Mouse (Mus musculus): ENCODE results near the gene Arid4a. TPM values are rescaled to one million over a fixed set of nuclear protein-coding genes. Genes with fewer than 3 reads are reported as not detected.
"Not testable (repeated sequence)": the region's sequence is repeated elsewhere in the genome, so short reads cannot be mapped to it uniquely, and the experiment has no call there.

Gene Arid4a
- total and polyA plus RNA-seq, 3 experiments, result 12.4 to 57.5 (median 57.4) TPM

GRCm38 (mm10) chr12:71073113-71073730, 57.4 kb downstream of the Arid4a start:
- peak; percentile 57 for ATAC-seq (ENCODE audit: extremely low read depth, insufficient number of reproducible peaks, low FRiP score, poor library complexity, severe bottlenecking)
- Histone ChIP-seq H3K4me3 (ENCODE audit: low read depth, low read length) (no peak overlapping the region), H3K27me3 (ENCODE audit: insufficient read depth, low read length) (no peaks in the 10 kb centered on the region), H3K4me1 (ENCODE audit: insufficient read depth, low read depth, low read length) (0 out of 2 replicates have a peak, but pooled peaks cover 2% of the 10 kb centered on the region), H3K36me3 (replicated peaks) (peaks cover 84% of the 10 kb centered on the region), H3K9me3 (replicated peaks) (no peaks in the 10 kb centered on the region)
- peak; percentile 21 for DNase-seq (ENCODE audit: low spot score)
- TF ChIP-seq CTCF (IDR thresholded peaks at IDR 0.05; ENCODE audit: low read depth, low read length) (no peak), POLR2AphosphoS5 (IDR thresholded peaks at IDR 0.05; ENCODE audit: insufficient replicate concordance, low read depth, low read length) (no peak), TAL1 (conservative IDR thresholded peaks at IDR 0.05; ENCODE audit: low read depth, low read length) (no peak), GATA1 (IDR thresholded peaks at IDR 0.05; ENCODE audit: borderline replicate concordance, low read length) (no peak), GATA2 (IDR thresholded peaks at IDR 0.05; ENCODE audit: borderline replicate concordance, low read depth, low read length) (no peak)

GRCm38 (mm10) chr12:71086331-71086730, 70.5 kb downstream of the Arid4a start:
- TF ChIP-seq GATA1 (IDR thresholded peaks at IDR 0.05; ENCODE audit: borderline replicate concordance, low read length), result no peak
- no peak for TF ChIP-seq GATA2 (IDR thresholded peaks at IDR 0.05; ENCODE audit: borderline replicate concordance, low read depth, low read length)
- no peak for TF ChIP-seq POLR2AphosphoS5 (IDR thresholded peaks at IDR 0.05; ENCODE audit: insufficient replicate concordance, low read depth, low read length)
- TF ChIP-seq TAL1 (conservative IDR thresholded peaks at IDR 0.05; ENCODE audit: low read depth, low read length), result no peak
- no peak for TF ChIP-seq CTCF (IDR thresholded peaks at IDR 0.05; ENCODE audit: low read depth, low read length)
- no peaks in the 10 kb centered on the region for H3K27me3 ChIP-seq (ENCODE audit: insufficient read depth, low read length)
- DNase-seq (ENCODE audit: low spot score) (no peak), ATAC-seq (ENCODE audit: extremely low read depth, insufficient number of reproducible peaks, low FRiP score, poor library complexity, severe bottlenecking) (no peak)
- no peaks in the 10 kb centered on the region for H3K4me1 ChIP-seq (ENCODE audit: insufficient read depth, low read depth, low read length)
- peaks cover 38% of the 10 kb centered on the region for H3K36me3 ChIP-seq (replicated peaks)
- no peaks in the 10 kb centered on the region for H3K9me3 ChIP-seq (replicated peaks)
- H3K4me3 ChIP-seq (ENCODE audit: low read depth, low read length), result no peak overlapping the region

GRCm38 (mm10) chr12:71104275-71104674, 88.5 kb downstream of the Arid4a start:
- H3K4me1 ChIP-seq (ENCODE audit: insufficient read depth, low read depth, low read length); DNase-seq (ENCODE audit: low spot score); ATAC-seq (ENCODE audit: extremely low read depth, insufficient number of reproducible peaks, low FRiP score, poor library complexity, severe bottlenecking); H3K9me3 ChIP-seq (replicated peaks); H3K4me3 ChIP-seq (ENCODE audit: low read depth, low read length); H3K27me3 ChIP-seq (ENCODE audit: insufficient read depth, low read length): not testable (repeated sequence)
- peaks cover 10% of the 10 kb centered on the region for H3K36me3 ChIP-seq (replicated peaks)

DNA sequence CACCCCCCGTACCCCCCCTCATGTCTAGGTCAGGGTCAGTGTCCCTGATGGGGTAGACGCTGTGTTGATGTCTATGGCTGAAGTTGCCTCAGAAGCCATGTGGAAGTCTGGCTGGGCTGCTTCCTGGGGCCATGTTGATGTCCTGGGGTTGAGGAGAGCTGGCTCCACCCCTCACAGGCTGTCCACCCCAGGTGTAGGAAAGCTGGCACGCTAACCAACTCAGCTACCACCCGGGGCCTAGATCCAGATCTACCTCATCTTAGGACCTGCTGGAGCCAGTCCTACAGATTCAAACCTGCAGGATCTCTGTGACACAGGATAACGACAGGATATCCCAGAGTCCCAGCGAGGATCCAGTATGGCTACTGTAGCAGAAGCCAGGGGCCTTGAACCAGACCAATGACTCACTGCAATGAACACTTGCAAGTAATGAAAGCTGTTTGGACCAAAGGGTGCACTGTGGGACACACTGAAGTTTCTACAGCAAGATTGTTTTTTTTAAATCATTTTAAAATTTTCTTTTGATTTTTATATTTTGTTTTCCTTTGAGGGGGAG, 91.5 kb downstream of the Arid4a start:
- H3K4me3 ChIP-seq (ENCODE audit: low read depth, low read length), result no peak overlapping the region
- H3K9me3 ChIP-seq (replicated peaks), result no peaks in the 10 kb centered on the region
- TF ChIP-seq CTCF (IDR thresholded peaks at IDR 0.05; ENCODE audit: low read depth, low read length), result no peak
- TF ChIP-seq POLR2AphosphoS5 (IDR thresholded peaks at IDR 0.05; ENCODE audit: insufficient replicate concordance, low read depth, low read length), result no peak
- peaks cover 15% of the 10 kb centered on the region for H3K4me1 ChIP-seq (ENCODE audit: insufficient read depth, low read depth, low read length)
- DNase-seq (ENCODE audit: low spot score), result no peak
- peaks cover 8% of the 10 kb centered on the region; the same call in 1 of the 2 replicates for H3K27me3 ChIP-seq (ENCODE audit: insufficient read depth, low read length)
- peaks cover 3% of the 10 kb centered on the region for H3K36me3 ChIP-seq (replicated peaks)
- no peak for ATAC-seq (ENCODE audit: extremely low read depth, insufficient number of reproducible peaks, low FRiP score, poor library complexity, severe bottlenecking)

- no peak for TF ChIP-seq TAL1 (conservative IDR thresholded peaks at IDR 0.05; ENCODE audit: low read depth, low read length)
- TF ChIP-seq GATA2 (IDR thresholded peaks at IDR 0.05; ENCODE audit: borderline replicate concordance, low read depth, low read length), result no peak
- no peak for TF ChIP-seq CTCF (IDR thresholded peaks at IDR 0.05; ENCODE audit: low read depth, low read length)
- TF ChIP-seq POLR2AphosphoS5 (IDR thresholded peaks at IDR 0.05; ENCODE audit: insufficient replicate concordance, low read depth, low read length), result no peak
- no peak for TF ChIP-seq GATA1 (IDR thresholded peaks at IDR 0.05; ENCODE audit: borderline replicate concordance, low read length)
- peaks cover 8% of the 10 kb centered on the region; the same call in 1 of the 2 replicates for H3K27me3 ChIP-seq (ENCODE audit: insufficient read depth, low read length)
- H3K4me3 ChIP-seq (ENCODE audit: low read depth, low read length), result no peak within 1 kb of the TSS
- H3K36me3 ChIP-seq (replicated peaks), result no peaks in the 10 kb centered on the region
- ATAC-seq (ENCODE audit: extremely low read depth, insufficient number of reproducible peaks, low FRiP score, poor library complexity, severe bottlenecking) (no peak), DNase-seq (ENCODE audit: low spot score) (no peak)
- peaks cover 32% of the 10 kb centered on the region for H3K4me1 ChIP-seq (ENCODE audit: insufficient read depth, low read depth, low read length)
- H3K9me3 ChIP-seq (replicated peaks), result no peaks in the 10 kb centered on the region
Measured at GRCm38 (mm10) chr12:71111331-71111730, 95.5 kb downstream of the Arid4a start, which contains the start of gene Tomm20l. Gene Tomm20l, plus strand, starts transcription at chr12:71111428.

- peak overlapping the region; percentile 3; the same call in 1 of the 2 replicates for H3K4me3 ChIP-seq (ENCODE audit: low read depth, low read length)
- H3K9me3 ChIP-seq (replicated peaks), result no peaks in the 10 kb centered on the region
- peaks cover 8% of the 10 kb centered on the region; the same call in 1 of the 2 replicates for H3K27me3 ChIP-seq (ENCODE audit: insufficient read depth, low read length)
- TF ChIP-seq GATA1 (IDR thresholded peaks at IDR 0.05; ENCODE audit: borderline replicate concordance, low read length), result no peak
- TF ChIP-seq CTCF (IDR thresholded peaks at IDR 0.05; ENCODE audit: low read depth, low read length), result no peak
- no peak for TF ChIP-seq GATA2 (IDR thresholded peaks at IDR 0.05; ENCODE audit: borderline replicate concordance, low read depth, low read length)
- TF ChIP-seq TAL1 (conservative IDR thresholded peaks at IDR 0.05; ENCODE audit: low read depth, low read length), result no peak
- no peak for TF ChIP-seq POLR2AphosphoS5 (IDR thresholded peaks at IDR 0.05; ENCODE audit: insufficient replicate concordance, low read depth, low read length)
- peaks cover 29% of the 10 kb centered on the region for H3K4me1 ChIP-seq (ENCODE audit: insufficient read depth, low read depth, low read length)
- H3K36me3 ChIP-seq (replicated peaks), result no peaks in the 10 kb centered on the region
- peak; percentile 25 for DNase-seq (ENCODE audit: low spot score)
- no peak; the same call in 1 of the 2 replicates for ATAC-seq (ENCODE audit: extremely low read depth, insufficient number of reproducible peaks, low FRiP score, poor library complexity, severe bottlenecking)
Measured at GRCm38 (mm10) chr12:71113074-71113473, 97.3 kb downstream of the Arid4a start.

Data from G1E (cell line).